In the genomic region with DNA sequence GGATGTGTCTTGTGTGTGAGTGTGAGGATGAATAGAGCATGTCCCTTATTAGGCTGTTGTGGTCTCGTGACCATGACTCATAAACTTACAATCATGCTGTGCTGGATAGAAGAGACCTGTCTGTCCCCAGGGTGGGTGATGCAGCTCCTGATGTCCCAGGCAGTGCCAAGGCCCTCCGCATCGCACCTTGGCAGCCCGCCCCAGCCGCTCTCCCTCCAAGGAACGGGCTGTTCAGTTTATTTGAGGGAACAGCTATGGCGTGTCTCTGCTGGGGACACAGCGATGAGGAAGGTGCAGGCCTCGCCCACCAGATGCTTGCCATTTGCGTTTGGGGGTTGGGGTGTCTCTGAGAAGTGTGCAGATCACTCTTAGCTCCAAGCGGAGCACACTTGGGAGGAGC, we compare ENCODE assay signal across 14 mouse cellular contexts. TPM values are rescaled to one million over a fixed set of nuclear protein-coding genes. Genes with fewer than 3 reads are reported as not detected.
DNase-seq lines count a peak whose midpoint lies in the region; ATAC-seq and TF ChIP-seq lines count a peak whose summit lies in the region.
"Had no signal": no experiment of that assay in that cellular context is flagged by ENCODE, and none has a peak within 500 bp of the region (broad histone marks: within the 10 kb centered on the region; RNA-seq: fewer than 3 reads in every experiment).

No protein-coding gene starts in this region.

- H3K4me3 ChIP-seq in cerebellum, adult 2 months (replicated peaks; ENCODE audit: insufficient read depth, low read depth, low read length), result no peak overlapping the region
- no peak overlapping the region for H3K4me3 ChIP-seq in lung, embryonic 16.5 days (ENCODE audit: low read length)
- H3K4me3 ChIP-seq: erythroblast, embryonic 14.5 days; left cerebral cortex, adult 2 months; liver, embryonic 13.5 days; midbrain, embryonic 12.5 days; neural tube, embryonic 12.5 days had no signal

- H3K27me3 ChIP-seq in cerebellum, adult 2 months (ENCODE audit: control insufficient read depth, insufficient read depth, low read length), result no peaks in the 10 kb centered on the region
- H3K27me3 ChIP-seq in lung, embryonic 16.5 days (ENCODE audit: control insufficient read depth, insufficient read depth, low read depth, low read length), result no peaks in the 10 kb centered on the region
- H3K27me3 ChIP-seq: liver, embryonic 13.5 days; midbrain, embryonic 12.5 days; neural tube, embryonic 12.5 days had no signal

- no peak overlapping the region for H3K4me2 ChIP-seq in lung, embryonic 16.5 days (ENCODE audit: low read depth, low read length)
- H3K4me2 ChIP-seq: liver, embryonic 13.5 days; midbrain, embryonic 12.5 days; neural tube, embryonic 12.5 days had no signal

- no peak for TF ChIP-seq POLR2A in cerebellum, adult 2 months (IDR thresholded peaks at IDR 0.05; ENCODE audit: borderline replicate concordance, insufficient read depth, low read length)

- no peak overlapping the region for H3K9ac ChIP-seq in lung, embryonic 16.5 days (ENCODE audit: low read length)
- H3K9ac ChIP-seq: liver, embryonic 13.5 days; midbrain, embryonic 12.5 days; neural tube, embryonic 12.5 days had no signal

- DNase-seq in cerebellum, adult 2 months, result peak; percentile 50 to 58
- DNase-seq in cerebellum, adult 8-10 months, result no peak
- DNase-seq in lung, adult 18-20 months, result no peak
- peak; percentile 36 to 45 for DNase-seq in gastrocnemius, adult 8-10 months (ENCODE audit: low spot score in 2 of 2)
- peak; percentile 58 for DNase-seq in lung, postnatal 14 days
- DNase-seq in spleen, adult 18-20 months, result no peak
- DNase-seq in frontal cortex, postnatal 14 days (ENCODE audit: low spot score in 2 of 2), result no peak
- DNase-seq: kidney, postnatal 14 days; liver, embryonic 13.5 days had no signal

- H3K4me1 ChIP-seq in cerebellum, adult 2 months (ENCODE audit: control insufficient read depth, insufficient read depth, low read length), result peaks cover 35% of the 10 kb centered on the region
- H3K4me1 ChIP-seq in lung, embryonic 16.5 days (replicated peaks; ENCODE audit: control insufficient read depth, insufficient read depth, low read length), result peaks cover 6% of the 10 kb centered on the region; the same call in 1 of the 2 replicates
- H3K4me1 ChIP-seq: liver, embryonic 13.5 days; midbrain, embryonic 12.5 days had no signal

- H3K36me3 ChIP-seq in lung, embryonic 16.5 days (ENCODE audit: control insufficient read depth, insufficient read depth, low read length), result no peaks in the 10 kb centered on the region
- H3K36me3 ChIP-seq: liver, embryonic 13.5 days; midbrain, embryonic 12.5 days had no signal

- WGBS in cerebellum, adult 2 months, result 36% methylated on average over 11 of the region's 11 CpGs
- 53% methylated on average over 11 of the region's 11 CpGs for WGBS in lung, embryonic 16.5 days

- no peaks in the 10 kb centered on the region for H3K9me3 ChIP-seq in lung, embryonic 16.5 days (ENCODE audit: control insufficient read depth, low read length)
- H3K9me3 ChIP-seq: liver, embryonic 13.5 days; midbrain, embryonic 12.5 days; neural tube, embryonic 12.5 days had no signal

- ATAC-seq in lung, embryonic 16.5 days (ENCODE audit: low read depth), result peak; percentile 26

- H3K27ac ChIP-seq in cerebellum, adult 2 months (ENCODE audit: insufficient read depth, low read length), result no peak overlapping the region
- no peak overlapping the region for H3K27ac ChIP-seq in lung, embryonic 16.5 days (ENCODE audit: low read length)
- H3K27ac ChIP-seq: left cerebral cortex, adult 2 months; liver, embryonic 13.5 days; midbrain, embryonic 12.5 days; neural tube, embryonic 12.5 days had no signal

- no peak for TF ChIP-seq CTCF in cerebellum, adult 2 months (IDR thresholded peaks at IDR 0.05; ENCODE audit: borderline replicate concordance, insufficient read depth, low read depth, low read length)

RNA-seq across cellular contexts. Expression of a gene that starts 28.5 kb away (rescaled TPM):
- polyA plus RNA-seq in cerebellum, adult 2 months (2012; rRNA removed), result 36.0 and 37.7 TPM in 2 replicates
- 1.4 and 1.5 TPM in 2 replicates for polyA plus RNA-seq in lung, embryonic 16.5 days (2015; fragmentation: Nextera tagmentation; extraction: Ambion mirVana)
- total RNA-seq in gastrocnemius, adult 8-10 months (2022), result 1 to 10 TPM; 1.2 to 2.9 (median 1.9) TPM
- polyA plus RNA-seq: erythroblast, embryonic 14.5 days had no signal

Comparison
In these comparisons a context has a peak if more than half of its experiments do, and no peak if none do; other contexts are left out.
1. DNase-seq: peak in cerebellum, adult 2 months (2 of 2), gastrocnemius, adult 8-10 months (2 of 2) and lung, postnatal 14 days (single experiment); none in cerebellum, adult 8-10 months (single experiment), lung, adult 18-20 months (0 of 2), spleen, adult 18-20 months (0 of 2) and frontal cortex, postnatal 14 days (0 of 2).
2. RNA of a gene that starts 28.5 kb away (polyA plus RNA-seq): 36.0 to 37.7 TPM in cerebellum, adult 2 months; 1.4 to 1.5 TPM in lung, embryonic 16.5 days; every median in the first group is over 10 times any median in the second.